Mouse (Mus musculus): Measurements from ENCODE around the gene Rpain. TPM values are rescaled to one million over a fixed set of nuclear protein-coding genes. Genes with fewer than 3 reads are reported as not detected.

The Rpain gene
- polyA plus RNA-seq, 1 experiment from 2014 or later = 69.7 TPM

DNA sequence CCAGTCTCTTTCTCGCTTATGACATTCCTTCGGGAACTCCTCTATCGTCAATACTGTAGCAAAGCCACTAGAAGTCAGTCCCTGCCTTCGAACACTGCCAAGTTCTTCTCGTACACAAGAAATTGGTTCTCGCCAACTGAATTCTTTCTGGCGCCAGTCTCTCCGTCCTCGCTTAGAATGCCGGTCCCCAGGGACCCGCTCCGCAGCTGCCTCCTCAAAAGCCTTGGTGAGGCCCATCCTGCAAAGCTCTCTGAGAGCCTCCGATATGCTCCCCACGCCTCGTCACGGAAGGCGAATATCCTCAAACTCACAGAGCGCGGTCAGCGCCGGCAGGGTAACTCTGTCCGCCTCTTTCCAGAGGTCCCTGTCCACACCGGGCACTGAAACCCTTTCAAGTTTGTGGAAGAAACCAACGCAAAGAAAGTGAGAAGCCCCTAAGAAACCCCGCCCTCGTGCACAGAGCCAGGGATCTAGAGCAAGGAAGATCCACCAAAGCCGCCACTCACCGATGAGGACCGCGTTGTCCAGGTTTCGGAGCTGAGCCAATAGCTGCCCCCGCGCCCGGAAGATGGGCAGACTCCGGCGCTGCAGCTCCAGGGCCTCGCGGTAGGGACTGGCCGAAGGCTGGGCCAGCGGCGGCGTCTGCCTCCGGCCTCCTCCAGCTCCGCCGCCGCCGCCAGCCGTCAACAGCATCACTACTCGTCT, 33.8 kb downstream of the Rpain start:
- Histone ChIP-seq H3K36me3 (ENCODE audit: insufficient read depth) (peaks cover 33% of the 10 kb centered on the region), H3K27me3 (ENCODE audit: insufficient read depth, low read length) (no peaks in the 10 kb centered on the region), H3K9me3 (ENCODE audit: low read depth, low read length) (no peaks in the 10 kb centered on the region), H3K4me1 (ENCODE audit: insufficient read depth) (peaks cover 7% of the 10 kb centered on the region; the same call in 1 of the 2 replicates), H3K9ac (peak overlapping the region; percentile 65), H3K4me3 (ENCODE audit: low read depth, low read length) (peak overlapping the region; percentile 88), H3K4me2 (peak overlapping the region; percentile 84), H3K27ac (ENCODE audit: low read depth) (peak overlapping the region; percentile 69; the same call in 1 of the 2 replicates)
- peak; percentile 46 for DNase-seq
- TF ChIP-seq CTCF (IDR thresholded peaks at IDR 0.05; ENCODE audit: low read depth) = no peak
- peak; percentile 84 for ATAC-seq (ENCODE audit: insufficient read depth)
- WGBS = under 1% methylated on average over 49 of the region's 49 CpGs

DNA sequence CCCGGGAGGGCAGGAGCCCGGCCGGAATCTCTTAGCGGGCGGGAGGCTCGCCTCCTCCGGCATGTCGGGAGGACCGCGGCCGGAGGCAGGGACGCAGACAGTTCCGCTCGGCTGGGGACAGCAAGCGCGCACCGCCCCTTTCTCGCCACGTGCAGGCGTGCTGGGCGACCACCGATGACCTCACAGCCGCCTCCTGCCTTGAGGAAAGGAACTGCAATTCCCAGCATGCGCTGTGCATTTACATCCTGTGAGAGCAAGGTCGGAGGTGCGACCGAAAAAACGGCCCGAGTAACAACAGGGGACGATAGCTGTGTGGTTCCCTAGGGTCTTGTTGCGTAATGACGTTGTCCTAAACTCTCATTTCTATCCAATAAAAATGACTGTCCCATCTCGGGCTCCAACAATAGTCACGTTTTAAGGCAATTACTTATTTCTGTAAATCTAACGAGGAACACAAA, 34.3 kb downstream of the Rpain start, which contains the start of gene Dhx33:
Gene Dhx33 (minus strand): TSS at position 122 of the 458 bp plus-strand sequence.
- ATAC-seq (ENCODE audit: insufficient read depth) = peak; percentile 96
- H3K9me3 ChIP-seq (ENCODE audit: low read depth, low read length) = no peaks in the 10 kb centered on the region

DNA sequence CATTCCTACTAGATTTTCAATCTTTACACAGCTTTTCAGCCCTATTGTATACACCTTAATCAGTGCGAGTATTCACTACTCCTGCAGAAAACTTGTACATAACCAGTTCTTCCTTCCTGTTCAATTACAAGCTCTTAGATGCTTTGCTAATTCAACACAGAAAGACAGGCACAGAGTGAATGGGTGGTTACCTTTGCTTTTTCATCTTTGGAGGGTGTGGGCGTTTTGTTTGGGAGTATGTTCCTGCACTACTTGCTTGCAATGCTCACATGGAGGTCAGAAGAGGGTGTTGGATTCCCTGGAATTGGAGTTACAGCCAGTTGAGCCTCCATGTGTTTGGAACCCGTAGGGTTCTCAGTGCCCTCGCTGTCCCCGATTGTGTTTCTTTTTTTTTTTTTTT, 35.0 kb downstream of the Rpain start:
- peak overlapping the region; percentile 88 for H3K4me3 ChIP-seq (ENCODE audit: low read depth, low read length)
- peaks cover 7% of the 10 kb centered on the region; the same call in 1 of the 2 replicates for H3K4me1 ChIP-seq (ENCODE audit: insufficient read depth)
- H3K27me3 ChIP-seq (ENCODE audit: insufficient read depth, low read length) = no peaks in the 10 kb centered on the region
- DNase-seq (peak; percentile 15), ATAC-seq (ENCODE audit: insufficient read depth) (no peak)
- peaks cover 33% of the 10 kb centered on the region for H3K36me3 ChIP-seq (ENCODE audit: insufficient read depth)
- peak overlapping the region; percentile 41; the same call in 1 of the 2 replicates for H3K9ac ChIP-seq
- WGBS = 56% methylated on average over 5 of the region's 5 CpGs
- H3K27ac ChIP-seq (ENCODE audit: low read depth) = peak overlapping the region; percentile 60
- H3K9me3 ChIP-seq (ENCODE audit: low read depth, low read length) = no peaks in the 10 kb centered on the region
- no peak for TF ChIP-seq CTCF (IDR thresholded peaks at IDR 0.05; ENCODE audit: low read depth)
- peak overlapping the region; percentile 84 for H3K4me2 ChIP-seq

More for the DNA sequence above, 34.3 kb downstream of the Rpain start, which contains the start of gene Dhx33:
- DNase-seq = peak; percentile 99
- Histone ChIP-seq H3K27ac (ENCODE audit: low read depth) (peak within 1 kb of the TSS; percentile 69), H3K4me3 (ENCODE audit: low read depth, low read length) (peak within 1 kb of the TSS; percentile 88), H3K9ac (peak within 1 kb of the TSS; percentile 65), H3K4me1 (ENCODE audit: insufficient read depth) (peaks cover 7% of the 10 kb centered on the region; the same call in 1 of the 2 replicates), H3K27me3 (ENCODE audit: insufficient read depth, low read length) (no peaks in the 10 kb centered on the region), H3K4me2 (peak within 1 kb of the TSS; percentile 84), H3K36me3 (ENCODE audit: insufficient read depth) (peaks cover 33% of the 10 kb centered on the region)
- TF ChIP-seq CTCF (IDR thresholded peaks at IDR 0.05; ENCODE audit: low read depth) = peak; percentile 66
- under 1% methylated on average over 35 of the region's 35 CpGs for WGBS

DNA sequence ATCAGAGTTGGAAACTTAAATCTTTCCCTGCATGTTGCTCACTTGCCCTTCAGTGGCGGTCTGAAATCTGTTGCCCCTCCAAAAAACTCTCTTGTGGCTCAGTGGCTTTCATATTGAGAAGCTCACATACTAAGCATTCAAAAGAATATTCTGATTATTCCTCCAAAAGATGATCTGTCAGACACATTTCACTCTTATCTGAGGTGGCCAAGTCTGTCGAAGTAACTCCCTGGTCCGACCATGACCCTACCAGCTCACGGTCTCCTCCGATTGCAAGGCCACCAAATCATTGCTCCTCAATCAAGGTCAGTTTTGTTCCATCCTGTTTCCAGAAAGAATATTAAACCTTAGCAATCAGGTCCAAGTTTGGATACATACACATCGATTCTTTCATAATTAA, 37.0 kb downstream of the Rpain start:
- DNase-seq = no peak

DNA sequence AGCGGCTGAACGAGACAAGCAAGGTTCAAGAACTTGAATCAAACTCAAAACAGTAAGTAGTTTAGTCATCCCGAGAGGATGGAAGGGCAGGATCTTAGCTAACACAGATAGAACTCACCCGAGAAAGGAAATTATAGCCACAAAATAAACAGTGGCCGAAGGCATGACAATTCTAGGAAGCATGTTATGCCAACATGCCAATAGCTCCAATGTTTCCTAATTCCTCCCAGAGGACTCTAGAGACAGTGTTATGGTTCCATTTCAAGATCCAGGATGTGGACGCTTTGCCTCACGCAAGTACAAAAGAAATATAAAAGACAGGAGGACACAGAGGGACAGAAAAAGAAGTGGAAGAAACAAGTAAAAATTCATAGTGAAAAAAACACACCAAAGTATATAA, 37.8 kb downstream of the Rpain start:
- no peak overlapping the region for H3K27ac ChIP-seq (ENCODE audit: low read depth)
- 82% methylated on average over 7 of the region's 7 CpGs for WGBS
- H3K4me1 ChIP-seq (ENCODE audit: insufficient read depth) = peaks cover 7% of the 10 kb centered on the region; the same call in 1 of the 2 replicates
- ATAC-seq (ENCODE audit: insufficient read depth) (no peak), DNase-seq (peak; percentile 12)
- no peak overlapping the region for H3K4me3 ChIP-seq (ENCODE audit: low read depth, low read length)
- H3K27me3 ChIP-seq (ENCODE audit: insufficient read depth, low read length) = no peaks in the 10 kb centered on the region
- H3K9ac ChIP-seq = no peak overlapping the region
- H3K36me3 ChIP-seq (ENCODE audit: insufficient read depth) = peaks cover 51% of the 10 kb centered on the region
- H3K9me3 ChIP-seq (ENCODE audit: low read depth, low read length) = no peaks in the 10 kb centered on the region
- TF ChIP-seq CTCF (IDR thresholded peaks at IDR 0.05; ENCODE audit: low read depth) = no peak
- no peak overlapping the region for H3K4me2 ChIP-seq

More for the DNA sequence above, 37.0 kb downstream of the Rpain start:
- Histone ChIP-seq H3K9me3 (ENCODE audit: low read depth, low read length) (no peaks in the 10 kb centered on the region), H3K27me3 (ENCODE audit: insufficient read depth, low read length) (no peaks in the 10 kb centered on the region), H3K4me3 (ENCODE audit: low read depth, low read length) (no peak overlapping the region), H3K4me2 (no peak overlapping the region), H3K36me3 (ENCODE audit: insufficient read depth) (peaks cover 42% of the 10 kb centered on the region), H3K4me1 (ENCODE audit: insufficient read depth) (peaks cover 7% of the 10 kb centered on the region; the same call in 1 of the 2 replicates), H3K27ac (ENCODE audit: low read depth) (no peak overlapping the region), H3K9ac (no peak overlapping the region)
- TF ChIP-seq CTCF (IDR thresholded peaks at IDR 0.05; ENCODE audit: low read depth) = no peak
- WGBS = 90% methylated on average over 6 of the region's 6 CpGs
- ATAC-seq (ENCODE audit: insufficient read depth) = no peak

DNA sequence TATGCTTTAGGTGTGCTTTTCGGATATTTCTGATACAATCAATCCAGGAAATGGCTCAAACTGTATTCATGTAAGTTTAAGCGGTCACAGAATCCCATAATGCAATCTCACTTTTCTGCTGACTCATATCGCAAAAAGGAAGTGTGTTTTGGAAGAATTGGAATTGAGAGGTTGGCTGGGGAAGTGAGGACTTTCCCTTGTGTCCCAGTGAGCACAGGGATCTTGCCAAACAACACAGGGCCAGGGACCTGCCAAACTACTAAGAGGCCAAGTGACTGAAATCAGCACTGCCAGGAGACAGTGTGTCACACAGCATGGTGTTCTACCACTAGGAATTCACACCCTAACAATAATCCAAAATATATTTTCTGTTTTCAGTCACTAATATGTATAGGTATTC, 38.3 kb downstream of the Rpain start:
- peaks cover 53% of the 10 kb centered on the region for H3K36me3 ChIP-seq (ENCODE audit: insufficient read depth)
- no peaks in the 10 kb centered on the region for H3K9me3 ChIP-seq (ENCODE audit: low read depth, low read length)
- H3K4me2 ChIP-seq = no peak overlapping the region
- WGBS = 87% methylated on average over 3 of the region's 3 CpGs
- no peak overlapping the region for H3K4me3 ChIP-seq (ENCODE audit: low read depth, low read length)
- no peak overlapping the region for H3K27ac ChIP-seq (ENCODE audit: low read depth)
- no peaks in the 10 kb centered on the region for H3K27me3 ChIP-seq (ENCODE audit: insufficient read depth, low read length)
- no peak for DNase-seq
- ATAC-seq (ENCODE audit: insufficient read depth) = no peak
- TF ChIP-seq CTCF (IDR thresholded peaks at IDR 0.05; ENCODE audit: low read depth) = no peak
- 0 out of 2 replicates have a peak, but pooled peaks cover 2% of the 10 kb centered on the region for H3K4me1 ChIP-seq (ENCODE audit: insufficient read depth)
- no peak overlapping the region for H3K9ac ChIP-seq

DNA sequence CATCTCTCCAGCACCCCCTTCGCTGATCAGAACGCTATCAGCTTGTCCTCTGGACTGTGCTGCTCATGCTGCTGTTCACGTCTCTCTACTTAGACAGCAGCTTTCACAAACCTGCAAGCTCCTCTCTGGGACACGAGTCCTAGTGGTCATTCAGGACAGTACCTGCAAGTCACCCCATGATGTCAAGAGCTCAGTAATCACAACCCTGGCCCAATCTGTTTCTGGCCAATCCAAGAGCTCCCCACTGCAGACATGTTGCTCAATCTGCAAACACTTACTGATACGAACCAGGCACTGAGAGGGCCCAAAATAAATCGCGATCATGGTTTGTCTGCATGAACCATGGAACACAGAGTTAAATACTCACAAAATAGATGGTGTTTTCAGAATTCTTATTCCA, 42.7 kb downstream of the Rpain start:
- no peak overlapping the region for H3K4me3 ChIP-seq (ENCODE audit: low read depth, low read length)
- no peaks in the 10 kb centered on the region for H3K9me3 ChIP-seq (ENCODE audit: low read depth, low read length)
- H3K9ac ChIP-seq = no peak overlapping the region
- 94% methylated on average over 7 of the region's 7 CpGs for WGBS
- no peak for TF ChIP-seq CTCF (IDR thresholded peaks at IDR 0.05; ENCODE audit: low read depth)
- DNase-seq (no peak), ATAC-seq (ENCODE audit: insufficient read depth) (no peak)
- H3K4me1 ChIP-seq (ENCODE audit: insufficient read depth) = no peaks in the 10 kb centered on the region; the same call in 1 of the 2 replicates
- H3K27me3 ChIP-seq (ENCODE audit: insufficient read depth, low read length) = no peaks in the 10 kb centered on the region
- no peak overlapping the region for H3K27ac ChIP-seq (ENCODE audit: low read depth)
- no peak overlapping the region for H3K4me2 ChIP-seq
- peaks cover 53% of the 10 kb centered on the region for H3K36me3 ChIP-seq (ENCODE audit: insufficient read depth)
